Mouse (Mus musculus) small intestine, adult 2 months (tissue): ENCODE data around the gene Slc35f1.

Experiments
- CTCF ChIP-seq: fragments of 200-500 bp; IDR thresholded peaks from 2 replicates; pipeline ENCODE4 v1.5.1; 2012; ENCODE audit warnings: low read depth, mild to moderate bottlenecking, control low read depth, inconsistent platforms, low read length, moderate library complexity, mixed read lengths; ENCODE audit not compliant: insufficient replicate concordance, insufficient read length; ENCODE audit errors: extremely low read depth
- POLR2A ChIP-seq: fragments of 200-500 bp; IDR thresholded peaks from 2 replicates; pipeline ENCODE4 v1.6.1; 2012; ENCODE audit warnings: low read depth, mild to moderate bottlenecking, control low read depth, inconsistent platforms, low read length, moderate library complexity

DNA sequence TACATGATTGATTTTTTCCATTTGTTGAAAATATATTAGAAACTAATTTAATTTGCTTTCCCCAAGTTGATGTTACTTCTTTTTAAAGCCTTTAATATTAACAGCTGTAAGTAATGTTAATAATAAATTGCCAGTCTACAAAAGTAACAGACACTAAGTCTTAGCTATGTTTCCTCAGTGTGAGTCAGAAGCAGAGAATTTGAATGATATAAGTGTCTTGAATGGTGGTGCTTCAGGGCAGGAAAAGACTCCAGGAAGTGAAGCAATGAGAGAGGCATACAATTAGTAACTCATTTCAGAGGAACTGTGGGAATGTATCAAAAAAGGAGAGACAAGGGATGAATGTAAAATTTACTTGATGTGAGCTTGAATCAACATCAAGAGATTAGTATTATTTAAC is 244.3 kb downstream of the Slc35f1 start:
- TF ChIP-seq CTCF (no peak), POLR2A (no peak)
